Comparison of ENCODE assay signal across 26 mouse cellular contexts in the genomic region with DNA sequence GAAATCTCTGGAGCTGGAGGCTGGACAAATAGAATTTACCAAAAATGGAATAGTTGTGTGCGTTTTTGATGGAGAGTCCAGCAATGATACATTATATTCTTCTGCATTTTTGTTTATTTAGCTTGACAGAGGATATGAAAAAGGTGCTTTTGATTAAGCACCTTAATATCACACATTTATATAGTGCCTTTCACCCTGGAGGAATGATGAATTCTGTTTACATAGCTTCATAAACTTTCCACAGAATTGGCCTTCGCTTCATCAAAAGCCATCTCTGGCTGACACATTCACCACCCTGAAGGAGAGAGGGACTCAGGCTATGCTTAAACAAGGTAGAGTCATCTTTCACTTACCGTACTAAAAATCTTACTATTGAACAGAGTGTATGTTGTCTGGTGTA.
DNase-seq lines count a peak whose midpoint lies in the region; ATAC-seq and TF ChIP-seq lines count a peak whose summit lies in the region.
"Had no signal": no experiment of that assay in that cellular context is flagged by ENCODE, and none has a peak within 500 bp of the region (broad histone marks: within the 10 kb centered on the region; RNA-seq: fewer than 3 reads in every experiment).

No protein-coding gene starts in this region.

- ATAC-seq in intestine, embryonic 15.5 days, result peak; percentile 62
- ATAC-seq in intestine, postnatal 0 days, result no peak
- ATAC-seq in intestine, embryonic 16.5 days, result 0 out of 2 replicates have a peak, but pooled peaks have one; percentile 28
- ATAC-seq in stomach, embryonic 15.5 days (ENCODE audit: insufficient read depth, low FRiP score, low read depth), result peak; percentile 35; the same call in 1 of the 2 replicates
- peak; percentile 15; the same call in 1 of the 2 replicates for ATAC-seq in stomach, postnatal 0 days (ENCODE audit: low FRiP score, low TSS enrichment)
- no peak for ATAC-seq in kidney, embryonic 15.5 days (replicated peaks; ENCODE audit: low FRiP score)
- no peak for ATAC-seq in erythroblast, adult 5-6 weeks (replicated peaks; ENCODE audit: low FRiP score, poor library complexity, severe bottlenecking)
- ATAC-seq: activated CD4-positive, CD25-positive, alpha-beta regulatory T cell, adult 4 months; CD4-positive, CD25-positive, alpha-beta regulatory T cell, adult 4 months; forebrain, embryonic 13.5 days; forebrain, embryonic 15.5 days; Patski had no signal

- H3K9me3 ChIP-seq in intestine, embryonic 15.5 days, result no peaks in the 10 kb centered on the region
- no peaks in the 10 kb centered on the region for H3K9me3 ChIP-seq in intestine, postnatal 0 days (ENCODE audit: control insufficient read depth)
- H3K9me3 ChIP-seq in intestine, embryonic 16.5 days (ENCODE audit: control insufficient read depth, low read length), result no peaks in the 10 kb centered on the region
- H3K9me3 ChIP-seq in stomach, embryonic 15.5 days, result no peaks in the 10 kb centered on the region
- no peaks in the 10 kb centered on the region for H3K9me3 ChIP-seq in stomach, postnatal 0 days (ENCODE audit: control insufficient read depth, low read length)
- H3K9me3 ChIP-seq in kidney, embryonic 15.5 days (replicated peaks), result no peaks in the 10 kb centered on the region
- H3K9me3 ChIP-seq: embryonic facial prominence, embryonic 13.5 days; embryonic facial prominence, embryonic 15.5 days; forebrain, embryonic 13.5 days; forebrain, embryonic 15.5 days; G1E had no signal

- WGBS in intestine, embryonic 15.5 days, result 37% methylated on average over 3 of the region's 3 CpGs
- 58% methylated on average over 3 of the region's 3 CpGs for WGBS in intestine, postnatal 0 days
- 49% methylated on average over 3 of the region's 3 CpGs for WGBS in intestine, embryonic 16.5 days
- 23% methylated on average over 3 of the region's 3 CpGs for WGBS in stomach, embryonic 15.5 days
- WGBS in stomach, postnatal 0 days, result 34% methylated on average over 3 of the region's 3 CpGs
- WGBS in kidney, embryonic 15.5 days, result 84% methylated on average over 3 of the region's 3 CpGs

- no peak for DNase-seq in stomach, postnatal 0 days (ENCODE audit: low spot score)
- DNase-seq: adrenal gland, adult 8-10 months; adrenal gland, postnatal 14 days; adrenal gland, postnatal 36 days; B cell, adult 2 months; cerebellum, adult 11-12 months; cerebellum, adult 2 months; cerebellum, adult 9-10 months; cerebellum, postnatal 10 days; cerebellum, postnatal 25 days; embryo, embryonic 11 days had no signal

- H3K27me3 ChIP-seq in intestine, embryonic 15.5 days (replicated peaks), result no peaks in the 10 kb centered on the region
- no peaks in the 10 kb centered on the region for H3K27me3 ChIP-seq in intestine, postnatal 0 days (replicated peaks; ENCODE audit: control insufficient read depth, insufficient read depth, low read length)
- H3K27me3 ChIP-seq in intestine, embryonic 16.5 days (replicated peaks; ENCODE audit: control insufficient read depth, insufficient read depth, low read length), result no peaks in the 10 kb centered on the region
- no peaks in the 10 kb centered on the region for H3K27me3 ChIP-seq in stomach, embryonic 15.5 days (replicated peaks)
- no peaks in the 10 kb centered on the region for H3K27me3 ChIP-seq in stomach, postnatal 0 days (ENCODE audit: control insufficient read depth, insufficient read depth, low read length)
- no peaks in the 10 kb centered on the region for H3K27me3 ChIP-seq in kidney, embryonic 15.5 days
- H3K27me3 ChIP-seq: CH12.LX; embryonic facial prominence, embryonic 13.5 days; embryonic facial prominence, embryonic 15.5 days; forebrain, embryonic 13.5 days; forebrain, embryonic 15.5 days; Patski had no signal

- H3K27ac ChIP-seq in intestine, embryonic 15.5 days, result no peak overlapping the region
- no peak overlapping the region for H3K27ac ChIP-seq in intestine, postnatal 0 days (ENCODE audit: low read depth, low read length)
- H3K27ac ChIP-seq in intestine, embryonic 16.5 days (ENCODE audit: low read length), result no peak overlapping the region
- H3K27ac ChIP-seq in stomach, embryonic 15.5 days, result no peak overlapping the region
- H3K27ac ChIP-seq in stomach, postnatal 0 days (replicated peaks), result no peak overlapping the region
- H3K27ac ChIP-seq in kidney, embryonic 15.5 days, result no peak overlapping the region
- H3K27ac ChIP-seq: embryonic facial prominence, embryonic 13.5 days; embryonic facial prominence, embryonic 15.5 days; forebrain, embryonic 13.5 days; forebrain, embryonic 15.5 days had no signal

- H3K4me1 ChIP-seq in intestine, embryonic 15.5 days (replicated peaks), result no peaks in the 10 kb centered on the region
- no peaks in the 10 kb centered on the region for H3K4me1 ChIP-seq in intestine, postnatal 0 days (replicated peaks; ENCODE audit: control insufficient read depth, insufficient read depth, low read length)
- H3K4me1 ChIP-seq in intestine, embryonic 16.5 days (ENCODE audit: control insufficient read depth, insufficient read depth, low read length), result no peaks in the 10 kb centered on the region
- H3K4me1 ChIP-seq in stomach, embryonic 15.5 days, result no peaks in the 10 kb centered on the region
- no peaks in the 10 kb centered on the region for H3K4me1 ChIP-seq in stomach, postnatal 0 days (replicated peaks; ENCODE audit: control insufficient read depth, insufficient read depth)
- no peaks in the 10 kb centered on the region for H3K4me1 ChIP-seq in kidney, embryonic 15.5 days
- H3K4me1 ChIP-seq: embryonic facial prominence, embryonic 13.5 days; embryonic facial prominence, embryonic 15.5 days had no signal

- H3K4me3 ChIP-seq in intestine, embryonic 15.5 days (replicated peaks), result no peak overlapping the region
- no peak overlapping the region for H3K4me3 ChIP-seq in intestine, postnatal 0 days (ENCODE audit: low read depth, low read length)
- no peak overlapping the region for H3K4me3 ChIP-seq in intestine, embryonic 16.5 days (ENCODE audit: low read length)
- H3K4me3 ChIP-seq in stomach, embryonic 15.5 days (replicated peaks), result no peak overlapping the region
- no peak overlapping the region for H3K4me3 ChIP-seq in stomach, postnatal 0 days (ENCODE audit: low read depth, low read length)
- no peak overlapping the region for H3K4me3 ChIP-seq in kidney, embryonic 15.5 days (replicated peaks)
- H3K4me3 ChIP-seq: embryonic facial prominence, embryonic 13.5 days; embryonic facial prominence, embryonic 15.5 days; forebrain, embryonic 13.5 days; forebrain, embryonic 15.5 days had no signal

- no peak overlapping the region for H3K4me2 ChIP-seq in intestine, embryonic 15.5 days (replicated peaks)
- no peak overlapping the region for H3K4me2 ChIP-seq in intestine, postnatal 0 days (replicated peaks; ENCODE audit: low read depth)
- H3K4me2 ChIP-seq in intestine, embryonic 16.5 days (ENCODE audit: low read depth, low read length), result no peak overlapping the region
- no peak overlapping the region for H3K4me2 ChIP-seq in stomach, embryonic 15.5 days
- no peak overlapping the region for H3K4me2 ChIP-seq in stomach, postnatal 0 days (replicated peaks; ENCODE audit: low read depth)
- H3K4me2 ChIP-seq in kidney, embryonic 15.5 days, result no peak overlapping the region
- H3K4me2 ChIP-seq: embryonic facial prominence, embryonic 13.5 days; embryonic facial prominence, embryonic 15.5 days; forebrain, embryonic 13.5 days; forebrain, embryonic 15.5 days had no signal

- no peak overlapping the region for H3K9ac ChIP-seq in intestine, embryonic 15.5 days
- H3K9ac ChIP-seq in intestine, postnatal 0 days (ENCODE audit: low read depth, low read length), result no peak overlapping the region
- H3K9ac ChIP-seq in intestine, embryonic 16.5 days (ENCODE audit: low read depth, low read length), result no peak overlapping the region
- no peak overlapping the region for H3K9ac ChIP-seq in stomach, embryonic 15.5 days
- no peak overlapping the region for H3K9ac ChIP-seq in stomach, postnatal 0 days (ENCODE audit: low read length)
- H3K9ac ChIP-seq in kidney, embryonic 15.5 days, result no peak overlapping the region
- H3K9ac ChIP-seq: embryonic facial prominence, embryonic 13.5 days; embryonic facial prominence, embryonic 15.5 days; forebrain, embryonic 13.5 days; forebrain, embryonic 15.5 days had no signal

- H3K36me3 ChIP-seq in intestine, embryonic 15.5 days, result no peaks in the 10 kb centered on the region
- H3K36me3 ChIP-seq in intestine, postnatal 0 days (ENCODE audit: control insufficient read depth, insufficient read depth), result no peaks in the 10 kb centered on the region
- H3K36me3 ChIP-seq in intestine, embryonic 16.5 days (ENCODE audit: control insufficient read depth, insufficient read depth, low read length), result no peaks in the 10 kb centered on the region
- H3K36me3 ChIP-seq in stomach, embryonic 15.5 days, result no peaks in the 10 kb centered on the region
- no peaks in the 10 kb centered on the region for H3K36me3 ChIP-seq in stomach, postnatal 0 days (ENCODE audit: control insufficient read depth, insufficient read depth, low read length)
- no peaks in the 10 kb centered on the region for H3K36me3 ChIP-seq in kidney, embryonic 15.5 days
- H3K36me3 ChIP-seq: embryonic facial prominence, embryonic 13.5 days; embryonic facial prominence, embryonic 15.5 days; forebrain, embryonic 15.5 days; G1E had no signal

- no peak for TF ChIP-seq CTCF in intestine, postnatal 0 days (IDR thresholded peaks at IDR 0.05; ENCODE audit: low read depth)
- no peak for TF ChIP-seq CTCF in stomach, postnatal 0 days (IDR thresholded peaks at IDR 0.05; ENCODE audit: low read depth)

- TF ChIP-seq EP300 in stomach, postnatal 0 days (optimal IDR thresholded peaks at IDR 0.05), result no peak

Comparison
In these comparisons a context has a peak if more than half of its experiments do, and no peak if none do; other contexts are left out.
1. ATAC-seq: peak in intestine, embryonic 15.5 days (single experiment), intestine, embryonic 16.5 days (single experiment), stomach, embryonic 15.5 days (single experiment) and stomach, postnatal 0 days (single experiment); none in intestine, postnatal 0 days (single experiment), kidney, embryonic 15.5 days (single experiment) and erythroblast, adult 5-6 weeks (single experiment).